Mouse (Mus musculus) megakaryocyte progenitor cell, adult 5-6 weeks (primary cell): ENCODE measurements around the gene Alg3. TPM values are rescaled to one million over a fixed set of nuclear protein-coding genes. Genes with fewer than 3 reads are reported as not detected.

Source experiments
- ATAC-seq: replicated peaks from 2 replicates; pipeline ENCODE4 v1.8.0; 2016; ENCODE audit warnings: mild to moderate bottlenecking, moderate TSS enrichment, inconsistent platforms; ENCODE audit not compliant: poor library complexity
- total RNA-seq, 2 experiments: library from RNA; stranded (forward) in 1 of 2; stranded (reverse) in 1 of 2; fragments of 157-497, 149-512 nt in 1 of 2; fragments of 200-1000 nt in 1 of 2; gene quantifications; 2 replicates each; pipeline versions ENCODE4 v1.2.3 to v1.2.4; 2015 to 2017

Gene Alg3
- total RNA-seq, 2 experiments from 2014 or later = 21.4 to 38.5 TPM

DNA sequence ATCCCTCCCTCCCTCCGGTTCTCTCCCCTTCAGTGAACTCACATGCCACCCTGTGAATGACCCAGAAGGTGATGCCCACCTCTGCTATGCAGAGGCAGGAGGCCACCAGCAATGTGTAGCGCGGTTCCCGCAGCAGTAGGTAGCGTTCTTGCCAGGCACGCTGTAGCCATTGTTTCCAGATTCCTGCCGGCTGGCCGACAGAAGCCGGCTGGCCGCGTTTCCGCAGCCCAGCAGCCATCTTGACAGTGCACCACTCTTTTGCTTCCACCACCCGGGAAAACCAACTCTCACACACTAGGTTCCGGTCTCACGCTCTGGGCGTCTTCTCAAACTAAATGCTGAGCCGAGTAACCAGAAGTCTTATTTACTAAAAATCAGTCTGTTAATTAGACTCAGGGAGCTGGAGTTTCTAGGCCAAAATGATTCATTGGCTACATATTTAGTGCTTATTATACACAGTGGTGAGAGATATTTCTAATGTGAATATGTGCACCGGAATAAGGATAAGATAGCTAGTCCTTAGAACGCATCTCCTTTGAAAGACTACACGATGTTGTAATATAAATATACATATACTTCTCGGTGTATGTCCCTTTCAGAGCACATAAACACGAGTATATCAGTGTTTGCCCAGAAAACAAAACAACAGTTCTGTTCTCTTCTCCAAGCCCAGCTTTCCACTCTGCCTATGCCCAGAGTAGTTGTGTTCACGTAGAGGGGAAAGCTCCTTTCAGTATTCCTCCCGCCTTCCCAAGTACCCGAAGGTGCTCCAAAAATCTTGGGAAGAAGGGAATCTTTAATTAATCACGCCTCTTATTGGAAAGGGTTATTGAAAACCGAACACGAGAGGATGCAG lies 806 bp downstream of the Alg3 start:
- peak; percentile 83 for ATAC-seq

DNA sequence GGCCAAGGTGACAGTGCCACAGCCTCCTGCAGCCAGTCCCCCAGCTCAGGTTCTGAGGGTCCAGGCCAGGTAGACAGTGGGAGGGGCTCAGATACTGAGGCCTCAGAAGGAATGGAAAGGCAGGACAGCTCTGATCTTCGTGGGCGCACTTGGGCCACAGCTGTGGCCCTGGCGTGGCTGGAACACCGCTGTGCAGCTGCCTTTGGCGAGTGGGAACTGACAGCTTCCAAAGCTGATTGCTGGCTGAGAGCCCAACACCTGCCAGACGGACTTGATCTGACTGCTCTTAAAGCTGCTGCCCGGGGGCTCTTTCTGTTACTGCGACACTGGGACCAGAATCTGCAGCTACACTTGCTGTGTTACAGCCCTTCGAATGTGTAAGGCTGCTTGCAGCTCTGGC lies 6.8 kb downstream of the Alg3 start:
- ATAC-seq = no peak

DNA sequence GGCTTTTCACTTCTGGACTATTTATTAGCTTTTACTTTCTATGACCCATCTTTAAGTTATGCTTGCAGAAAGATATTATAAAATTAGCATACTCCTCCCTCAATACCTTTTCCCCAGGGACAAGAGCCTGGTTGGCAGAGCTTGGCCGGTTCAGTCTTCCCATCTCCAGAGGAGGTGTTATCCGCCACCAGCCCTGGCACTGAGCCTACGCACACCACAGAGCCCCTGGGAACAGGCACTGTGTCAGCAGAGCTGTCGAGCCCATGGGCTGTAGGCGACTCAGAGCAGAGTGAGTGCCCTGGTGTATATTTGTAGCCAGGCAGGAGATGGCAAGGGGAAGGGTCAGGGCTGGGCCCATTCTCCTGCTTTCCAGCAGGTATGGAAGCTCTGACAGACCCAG lies 11.0 kb downstream of the Alg3 start:
- no peak for ATAC-seq

DNA sequence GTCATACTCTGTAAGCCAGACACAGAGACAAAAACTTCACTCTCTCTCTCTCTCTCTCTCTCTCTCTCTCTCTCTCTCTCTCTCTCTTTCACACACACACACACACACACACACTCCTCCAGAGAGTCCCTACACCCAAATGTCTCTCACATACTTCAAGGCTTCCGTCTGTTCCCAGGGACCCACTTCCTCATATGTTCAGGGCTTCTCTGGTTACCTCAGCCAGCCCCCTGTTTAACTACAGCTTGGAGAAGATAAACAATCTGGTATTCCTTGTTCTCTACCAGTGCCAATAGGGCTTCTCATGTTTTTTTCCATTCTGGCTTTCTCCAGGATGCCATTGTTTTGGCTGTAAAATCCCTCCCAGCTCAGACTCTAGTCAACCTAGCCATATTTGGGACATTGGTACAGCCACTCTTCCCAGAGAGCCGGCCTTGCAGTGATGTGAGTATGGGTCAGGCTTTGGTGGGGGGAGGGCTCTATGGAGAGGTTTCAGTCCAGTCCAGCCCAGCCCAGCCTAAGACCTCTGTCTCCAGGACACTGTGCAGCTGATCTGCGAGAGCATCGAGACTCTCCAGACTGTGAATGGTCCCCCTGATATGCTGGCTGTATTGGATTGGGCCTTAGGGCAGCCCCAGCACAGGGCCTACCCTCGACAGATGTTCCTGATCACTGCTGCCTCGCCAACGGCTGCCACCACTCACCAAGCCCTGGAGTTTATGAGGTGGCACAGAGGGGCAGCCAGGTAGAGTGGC lies 14.7 kb downstream of the Alg3 start:
- ATAC-seq = no peak

DNA sequence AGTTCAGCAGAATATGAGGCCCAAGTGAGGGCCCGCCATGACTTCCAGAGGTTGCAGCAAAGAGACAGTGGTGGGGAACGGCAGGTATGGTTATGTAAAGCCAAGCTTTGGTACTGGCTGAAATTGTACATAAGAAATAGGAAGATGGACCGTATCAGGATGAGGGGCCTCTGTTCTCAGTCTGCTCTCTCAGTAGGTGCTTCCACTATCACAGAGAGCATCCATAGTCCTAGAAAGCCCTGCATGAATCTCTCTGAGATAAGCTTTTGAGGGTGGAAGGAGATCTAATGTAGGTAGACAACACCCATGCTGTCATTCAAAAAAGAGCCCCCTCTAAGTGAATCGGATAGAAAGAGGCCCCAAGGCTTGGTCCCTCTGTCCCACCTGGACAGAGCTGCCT lies 15.8 kb downstream of the Alg3 start:
- ATAC-seq = no peak

DNA sequence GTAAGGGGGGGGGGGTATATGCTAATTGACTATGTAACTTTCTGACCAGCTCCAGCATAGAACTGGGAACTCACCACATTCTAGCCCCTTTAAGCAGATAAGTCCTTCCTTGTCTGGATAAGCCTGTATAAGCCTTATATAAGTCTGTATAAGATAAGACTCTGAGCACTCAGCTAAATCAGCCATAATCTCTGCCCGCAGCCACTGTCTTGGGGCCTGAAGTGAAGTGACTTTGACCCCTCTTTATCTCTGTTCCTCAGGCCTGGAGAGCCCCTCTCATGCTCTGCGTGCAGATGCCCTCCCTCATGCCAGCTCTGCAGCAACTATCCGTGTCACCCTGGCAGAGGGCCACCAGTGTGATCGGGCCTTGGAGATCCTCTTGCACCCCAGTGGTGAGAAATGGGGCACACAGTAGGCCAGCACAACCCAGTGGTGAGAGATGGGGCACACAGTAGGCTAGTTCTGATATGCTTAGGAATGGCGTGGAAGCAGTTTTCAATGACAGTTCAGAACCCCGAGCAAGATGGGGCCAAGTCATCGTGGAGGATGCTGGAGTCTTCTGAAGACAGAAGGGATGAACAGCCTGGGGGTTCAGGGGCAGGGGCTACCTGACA lies 16.4 kb downstream of the Alg3 start:
- peak; percentile 82 for ATAC-seq

DNA sequence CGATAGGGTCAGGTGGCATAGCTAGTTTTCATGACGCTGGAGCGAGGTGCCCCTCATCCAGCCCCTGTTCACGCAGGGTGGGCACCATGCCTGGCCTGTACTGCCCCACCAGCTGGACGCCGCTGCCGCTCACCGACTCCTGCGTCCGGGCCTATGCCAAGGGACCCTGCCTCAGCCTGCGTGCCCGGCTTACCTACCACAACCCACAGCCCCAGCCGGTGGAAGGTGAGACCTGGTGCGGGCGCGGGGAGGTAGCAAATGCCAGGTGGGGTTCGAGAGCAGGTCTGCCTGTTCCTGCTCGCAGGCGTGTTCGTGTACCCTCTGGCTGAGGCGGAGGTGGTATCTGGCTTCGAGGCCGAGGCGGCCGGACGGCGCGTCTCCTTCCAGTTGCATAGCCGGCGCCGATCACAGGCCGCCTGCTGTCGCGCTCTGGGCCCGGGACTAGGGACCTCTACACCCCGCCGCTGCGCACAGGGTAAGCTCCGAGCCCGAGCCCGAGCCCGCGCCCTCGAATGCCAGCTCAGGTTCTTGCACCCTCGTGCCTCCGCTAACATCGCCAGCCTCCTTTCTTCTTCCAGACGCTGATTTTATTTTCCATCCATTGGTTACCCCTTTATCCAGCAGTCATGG lies 20.3 kb downstream of the Alg3 start:
- ATAC-seq = 0 out of 2 replicates have a peak, but pooled peaks have one; percentile 7

DNA sequence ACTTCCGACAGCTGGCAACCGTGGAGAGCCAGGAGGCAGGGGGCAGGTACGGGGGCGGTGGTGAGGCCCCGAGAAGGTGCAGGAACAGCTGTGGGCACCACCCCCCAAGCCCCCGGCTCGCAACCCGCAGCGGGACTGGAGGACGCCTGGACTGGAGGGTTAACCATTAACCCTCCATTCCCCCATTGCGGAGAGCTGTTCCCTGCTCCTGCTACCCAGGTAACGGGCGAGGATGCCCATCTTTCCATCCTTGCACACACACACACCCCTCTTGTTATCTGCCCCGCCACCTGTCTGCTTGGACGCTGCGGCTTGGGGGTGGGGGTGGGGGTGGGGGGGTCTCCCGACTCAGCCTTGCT lies 20.9 kb downstream of the Alg3 start:
- no peak for ATAC-seq

DNA sequence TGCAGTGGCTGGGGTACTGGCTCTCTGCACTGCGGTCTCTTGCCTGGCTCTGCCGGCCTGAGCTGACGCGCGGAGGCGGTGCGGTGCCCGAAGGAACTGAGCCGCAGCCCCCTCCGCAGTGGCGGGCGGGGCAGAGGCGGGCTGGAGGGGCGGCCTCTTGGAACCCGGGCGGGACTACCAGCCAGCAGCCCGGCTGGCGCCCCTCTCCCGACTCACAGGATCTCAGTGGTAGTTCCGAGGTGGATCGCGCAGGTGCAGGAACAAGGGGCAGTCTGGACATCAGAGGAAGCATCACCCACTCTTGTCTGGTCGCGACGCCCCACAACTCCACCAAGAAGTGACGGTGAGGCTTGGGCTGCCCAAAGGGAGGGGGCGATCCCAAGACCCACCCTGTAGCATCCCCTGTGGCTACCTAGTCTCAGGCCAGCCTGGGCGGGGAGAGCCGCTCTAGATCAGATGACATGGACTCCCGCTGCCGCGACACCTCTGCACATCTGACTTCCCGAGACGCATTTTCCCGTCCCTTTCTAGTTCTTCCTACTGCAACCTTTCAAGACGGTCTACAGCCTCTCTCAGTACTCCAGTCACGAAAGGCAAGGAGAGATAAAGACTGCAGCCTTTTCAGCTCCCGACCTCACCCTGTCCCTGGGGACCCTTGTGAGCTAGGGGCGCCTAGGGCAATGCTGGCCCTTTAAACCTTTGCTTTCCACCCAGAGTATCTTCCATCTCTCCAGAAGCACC lies 21.4 kb downstream of the Alg3 start:
- peak; percentile 41; the same call in 1 of the 2 replicates for ATAC-seq

DNA sequence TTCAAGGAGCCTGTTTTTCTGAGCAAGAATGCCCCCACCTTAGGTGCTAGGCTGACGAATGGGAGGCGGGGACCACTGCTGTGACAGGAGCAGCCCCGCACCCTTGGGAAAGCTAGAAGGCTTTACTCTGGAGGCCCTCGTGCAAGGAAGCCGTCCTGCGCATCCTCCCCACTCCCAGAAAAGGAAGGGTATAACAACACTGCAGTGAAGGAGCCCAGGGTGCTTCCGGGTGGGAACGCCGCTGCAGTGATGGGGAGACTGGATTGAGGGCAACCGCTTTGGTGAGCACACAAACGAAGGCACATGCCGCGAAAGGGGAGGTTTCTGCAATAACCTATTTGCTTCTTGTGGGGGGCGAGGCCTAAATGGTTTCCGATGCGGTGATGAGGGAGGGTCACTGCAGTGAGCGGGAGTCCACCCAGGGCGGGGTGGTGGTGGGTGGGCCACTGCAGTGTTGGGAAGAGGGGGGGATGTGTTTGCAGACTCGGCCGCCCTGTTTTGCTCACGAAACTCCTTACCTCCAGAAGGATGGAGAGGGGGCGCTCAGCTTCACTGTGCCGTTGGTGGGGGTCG lies 22.1 kb downstream of the Alg3 start, which contains the start of gene Vwa5b2:
Gene Vwa5b2, plus strand, starts transcription at position 106 of the 573 bp plus-strand sequence.
- no peak for ATAC-seq

DNA sequence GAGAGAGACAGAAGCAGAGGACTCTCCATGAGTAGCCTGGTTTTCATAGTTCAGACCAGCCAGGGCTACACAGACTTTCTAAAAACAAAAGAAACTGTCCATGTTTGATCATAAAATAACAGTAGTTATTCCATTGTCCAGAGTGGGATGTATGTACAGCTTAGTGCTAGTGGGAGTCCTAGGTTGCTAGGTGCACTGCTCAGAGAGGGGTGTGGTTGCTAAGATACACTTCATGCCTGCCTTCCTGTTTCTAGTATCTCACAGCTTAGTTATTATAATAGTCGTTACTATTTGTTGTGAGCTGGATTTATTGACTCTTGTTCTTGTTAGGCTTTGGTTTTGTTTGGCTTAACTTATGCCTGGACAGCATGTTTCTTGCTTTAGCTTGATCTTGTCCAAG lies 46.5 kb downstream of the Alg3 start:
- no peak for ATAC-seq

DNA sequence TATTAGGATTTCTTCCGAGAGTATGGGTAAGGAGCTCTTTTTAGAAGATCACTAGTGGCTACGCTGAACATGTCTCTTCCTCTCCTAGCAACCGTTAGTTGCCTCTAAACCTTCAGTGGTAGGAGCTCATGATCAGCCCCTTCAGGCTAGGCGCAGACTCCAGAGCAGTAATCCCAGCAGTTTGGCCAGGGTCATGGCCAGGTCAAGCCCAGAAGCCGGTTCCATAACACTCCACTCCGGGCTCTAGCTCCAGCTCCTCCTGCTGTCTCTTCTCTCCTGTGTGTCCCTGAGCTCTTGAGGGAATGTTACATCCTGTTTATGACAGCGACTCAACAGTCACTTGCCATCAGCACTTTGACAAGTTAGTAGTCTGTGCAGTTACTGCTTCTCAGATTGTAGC lies 54.2 kb downstream of the Alg3 start:
- no peak for ATAC-seq

Other genes starting within 250 kb of the Alg3 start
- gene Abcc5, start 185.3 kb downstream of the Alg3 start, total RNA-seq (2015) = 18.0 and 19.0 TPM in 2 replicates
- 14.1 and 20.2 TPM in 2 replicates for gene Abcc5, start 185.3 kb downstream of the Alg3 start, total RNA-seq (2017)
- gene Eif2b5, start 112.9 kb downstream of the Alg3 start, total RNA-seq (2015) = 58.4 and 64.7 TPM in 2 replicates
- gene Eif2b5, start 112.9 kb downstream of the Alg3 start, total RNA-seq (2017) = 85.8 and 87.2 TPM in 2 replicates
- gene Dvl3, start 94.8 kb downstream of the Alg3 start, total RNA-seq (2015) = 23.5 and 26.7 TPM in 2 replicates
- gene Dvl3, start 94.8 kb downstream of the Alg3 start, total RNA-seq (2017) = 3.2 and 3.3 TPM in 2 replicates
- 234 and 286 TPM in 2 replicates for gene Ap2m1, start 76.3 kb downstream of the Alg3 start, total RNA-seq (2015)
- 143 and 149 TPM in 2 replicates for gene Ap2m1, start 76.3 kb downstream of the Alg3 start, total RNA-seq (2017)
- 21.9 and 28.5 TPM in 2 replicates for gene Abcf3, start 63.2 kb downstream of the Alg3 start, total RNA-seq (2015)
- 28.4 and 35.7 TPM in 2 replicates for gene Abcf3, start 63.2 kb downstream of the Alg3 start, total RNA-seq (2017)
- gene Vwa5b2, start 22.3 kb downstream of the Alg3 start, total RNA-seq (2015) = not detected in 2 replicates
- not detected in 2 replicates for gene Vwa5b2, start 22.3 kb downstream of the Alg3 start, total RNA-seq (2017)
- gene Eef1akmt4, start 142 bp downstream of the Alg3 start, total RNA-seq (2015) = 38.4 and 46.5 TPM in 2 replicates
- 6.4 and 8.0 TPM in 2 replicates for gene Eef1akmt4, start 142 bp downstream of the Alg3 start, total RNA-seq (2017)
- not detected in 2 replicates for gene Gm49333, start 125 bp downstream of the Alg3 start, total RNA-seq (2015)
- not detected in 2 replicates for gene Gm49333, start 125 bp downstream of the Alg3 start, total RNA-seq (2017)
- 0.42 and 0.59 TPM in 2 replicates for gene Camk2n2, start 9.6 kb upstream of the Alg3 start, total RNA-seq (2015)
- gene Camk2n2, start 9.6 kb upstream of the Alg3 start, total RNA-seq (2017) = 0.10 and 0.96 TPM in 2 replicates
- 0.20 and 0.32 TPM in 2 replicates for gene Ece2, start 18.1 kb upstream of the Alg3 start, total RNA-seq (2015)
- gene Ece2, start 18.1 kb upstream of the Alg3 start, total RNA-seq (2017) = 0.71 TPM in 1 of 2 replicates, not detected in the other
- gene Psmd2, start 39.9 kb upstream of the Alg3 start, total RNA-seq (2015) = 113 and 133 TPM in 2 replicates
- 201 and 230 TPM in 2 replicates for gene Psmd2, start 39.9 kb upstream of the Alg3 start, total RNA-seq (2017)
- gene Eif4g1, start 56.6 kb upstream of the Alg3 start, total RNA-seq (2015) = 164 and 172 TPM in 2 replicates
- gene Eif4g1, start 56.6 kb upstream of the Alg3 start, total RNA-seq (2017) = 305 and 366 TPM in 2 replicates
- gene Fam131a, start 81.5 kb upstream of the Alg3 start, total RNA-seq (2015) = not detected in 2 replicates
- 0.17 TPM in 1 of 2 replicates, not detected in the other for gene Fam131a, start 81.5 kb upstream of the Alg3 start, total RNA-seq (2017)
- gene Polr2h, start 105.9 kb upstream of the Alg3 start, total RNA-seq (2015) = 75.3 and 99.4 TPM in 2 replicates
- gene Polr2h, start 105.9 kb upstream of the Alg3 start, total RNA-seq (2017) = 75.1 and 78.2 TPM in 2 replicates
- gene Clcn2, start 106.0 kb upstream of the Alg3 start, total RNA-seq (2015) = 0.34 and 1.3 TPM in 2 replicates
- 1.2 and 1.6 TPM in 2 replicates for gene Clcn2, start 106.0 kb upstream of the Alg3 start, total RNA-seq (2017)
- not detected in 2 replicates for gene Chrd, start 121.4 kb upstream of the Alg3 start, total RNA-seq (2015)
- not detected in 2 replicates for gene Chrd, start 121.4 kb upstream of the Alg3 start, total RNA-seq (2017)
- not detected in 2 replicates for gene Thpo, start 122.8 kb upstream of the Alg3 start, total RNA-seq (2015)
- not detected in 2 replicates for gene Thpo, start 122.8 kb upstream of the Alg3 start, total RNA-seq (2017)